Mouse (Mus musculus) liver, postnatal 0 days (tissue): ENCODE data around the gene Dagla.

Experiments used
- CTCF ChIP-seq: sonication (generic); IDR thresholded peaks from 2 replicates; pipeline ENCODE4 v1.5.1; 2016; ENCODE audit warnings: antibody characterized with exemption, low read depth
- EP300 ChIP-seq: IDR thresholded peaks from 2 replicates; pipeline ENCODE4 v1.6.1; 2016; ENCODE audit warnings: antibody characterized with exemption, low read depth, mild to moderate bottlenecking

- TF ChIP-seq CTCF, result peak; percentile 68
- 0 out of 2 replicates have a peak, but pooled peaks have one; percentile 27 for TF ChIP-seq EP300
Measured at GRCm38 (mm10) chr19:10204616-10205001, 100.1 kb downstream of the Dagla start.
